Mouse (Mus musculus): ENCODE results near the gene Fuom.

The Fuom gene

GRCm38 (mm10) chr7:140049115-140049689 lies 53.0 kb downstream of the Fuom start:
- no peak for DNase-seq

DNA sequence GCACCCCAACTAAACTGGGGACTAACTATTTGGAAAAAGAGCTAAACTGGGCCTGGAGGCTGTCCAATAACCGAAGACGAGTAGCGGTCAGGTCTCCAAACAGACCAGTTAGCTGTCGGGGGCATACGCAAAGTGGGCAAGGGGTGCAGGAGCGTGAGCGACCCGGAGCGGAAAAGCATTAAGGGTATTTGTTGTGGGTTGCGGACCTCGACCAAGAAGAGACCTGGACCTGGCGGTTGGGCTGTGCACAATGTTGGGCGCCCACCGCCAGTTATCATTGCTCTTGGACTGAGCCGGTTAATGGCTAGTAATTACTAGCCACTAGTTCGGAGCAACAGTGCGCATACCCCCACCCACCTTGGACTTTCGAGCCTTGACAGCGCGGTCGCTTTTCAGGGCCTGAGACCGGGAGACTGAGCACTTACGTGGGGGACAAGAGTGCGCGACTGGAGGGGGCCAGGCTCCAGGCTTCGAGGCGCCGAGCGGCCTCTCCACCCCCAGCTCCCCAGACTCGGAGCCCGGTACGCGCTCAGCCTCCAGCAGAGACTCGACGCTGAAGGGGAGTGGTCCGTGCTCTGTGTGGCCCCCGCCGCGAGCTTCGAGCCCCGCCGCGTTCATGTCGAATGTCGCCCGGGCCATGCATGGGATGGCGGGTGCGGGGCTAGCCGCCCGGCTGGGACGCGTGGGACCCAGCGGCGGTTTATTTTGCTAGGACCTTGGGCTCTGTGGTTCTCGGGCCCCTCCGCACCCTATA lies 53.7 kb downstream of the Fuom start, which contains the start of gene Msx3:
Gene Msx3 (minus strand): TSS at position 729 of the 754 bp plus-strand sequence.
- DNase-seq = no peak

DNA sequence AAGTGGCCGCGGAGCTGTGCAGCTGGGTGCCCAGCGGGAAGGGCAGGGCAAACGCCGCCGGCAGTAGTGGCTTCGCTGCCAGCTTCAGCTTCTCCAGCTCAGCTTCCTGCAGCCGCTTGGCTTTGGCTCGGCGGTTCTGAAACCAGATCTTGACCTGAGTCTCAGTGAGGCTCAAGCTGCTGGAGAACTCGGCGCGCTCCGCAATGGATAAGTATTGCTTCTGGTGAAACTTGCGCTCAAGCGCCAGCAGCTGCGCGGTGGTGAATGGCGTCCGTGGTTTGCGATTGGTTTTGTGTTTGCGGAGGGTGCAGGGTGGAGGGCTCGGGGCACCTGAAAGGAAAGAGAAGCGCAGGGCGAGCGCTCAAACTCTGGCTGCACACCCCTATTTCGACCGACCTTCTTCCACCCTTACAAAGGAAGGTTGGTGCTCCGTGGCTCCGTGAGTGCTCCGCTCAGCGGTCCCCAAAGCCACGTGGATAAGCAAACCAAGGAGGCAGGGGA lies 54.4 kb downstream of the Fuom start:
- DNase-seq = no peak

All from cerebellum, adult 11 months (tissue).